Mouse (Mus musculus): ENCODE results near the gene Sele. TPM values are rescaled to one million over a fixed set of nuclear protein-coding genes. Genes with fewer than 3 reads are reported as not detected.

Sele gene
- polyA plus RNA-seq, 1 experiment from 2014 or later: 2.3 TPM

DNA sequence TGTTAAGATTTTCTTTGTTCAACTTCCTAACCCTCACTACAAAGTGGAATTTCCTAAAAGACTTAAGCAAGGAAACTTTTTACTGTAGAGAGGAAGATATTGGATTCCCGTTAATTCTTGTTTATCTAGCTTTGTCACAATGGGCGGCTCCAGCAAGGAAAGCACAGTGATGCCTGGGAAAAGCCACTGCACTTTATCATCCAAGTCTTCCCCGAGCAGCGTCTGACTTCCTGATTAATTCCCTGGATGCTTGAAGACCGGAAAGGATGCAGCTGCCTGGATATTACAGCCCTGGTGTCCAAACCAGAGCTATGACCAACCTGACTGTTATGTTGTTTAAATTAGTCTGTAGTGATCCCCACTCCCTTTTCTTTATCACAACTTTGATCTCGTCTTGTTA, 48.7 kb downstream of the Sele start:
- Histone ChIP-seq H3K9ac (no peak overlapping the region), H3K27me3 (no peaks in the 10 kb centered on the region), H3K27ac (no peak overlapping the region), H3K4me3 (no peak overlapping the region), H3K9me3 (replicated peaks) (no peaks in the 10 kb centered on the region), H3K4me2 (no peak overlapping the region), H3K36me3 (no peaks in the 10 kb centered on the region), H3K4me1 (replicated peaks) (no peaks in the 10 kb centered on the region)
- 31% methylated on average over 6 of the region's 6 CpGs for WGBS
- ATAC-seq (replicated peaks; ENCODE audit: insufficient number of reproducible peaks, insufficient read depth, low FRiP score, low read depth): no peak

DNA sequence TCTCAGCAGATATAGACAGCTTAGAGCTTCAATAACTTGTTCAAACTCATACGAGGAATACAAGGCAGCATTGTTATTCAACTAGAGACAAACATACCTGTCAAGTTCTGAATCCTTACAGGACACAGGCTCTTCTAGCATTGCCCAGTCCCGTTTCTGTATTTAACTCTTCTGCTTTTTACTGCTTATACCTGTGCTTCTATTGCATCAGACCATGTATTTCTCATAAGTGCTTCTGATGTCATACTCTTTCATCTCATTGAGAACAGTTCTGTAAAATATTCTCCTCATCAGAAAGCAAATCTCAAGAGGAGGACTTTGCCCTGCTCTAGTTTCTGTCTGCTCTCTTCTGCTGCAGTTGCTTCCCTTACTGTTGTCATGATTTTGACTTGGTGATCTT, 49.9 kb downstream of the Sele start:
- 70% methylated on average over 2 of the region's 2 CpGs for WGBS
- Histone ChIP-seq H3K4me1 (replicated peaks) (no peaks in the 10 kb centered on the region), H3K27ac (no peak overlapping the region), H3K9ac (no peak overlapping the region), H3K36me3 (no peaks in the 10 kb centered on the region), H3K9me3 (replicated peaks) (no peaks in the 10 kb centered on the region), H3K27me3 (no peaks in the 10 kb centered on the region), H3K4me3 (no peak overlapping the region), H3K4me2 (no peak overlapping the region)
- no peak for ATAC-seq (replicated peaks; ENCODE audit: insufficient number of reproducible peaks, insufficient read depth, low FRiP score, low read depth)

DNA sequence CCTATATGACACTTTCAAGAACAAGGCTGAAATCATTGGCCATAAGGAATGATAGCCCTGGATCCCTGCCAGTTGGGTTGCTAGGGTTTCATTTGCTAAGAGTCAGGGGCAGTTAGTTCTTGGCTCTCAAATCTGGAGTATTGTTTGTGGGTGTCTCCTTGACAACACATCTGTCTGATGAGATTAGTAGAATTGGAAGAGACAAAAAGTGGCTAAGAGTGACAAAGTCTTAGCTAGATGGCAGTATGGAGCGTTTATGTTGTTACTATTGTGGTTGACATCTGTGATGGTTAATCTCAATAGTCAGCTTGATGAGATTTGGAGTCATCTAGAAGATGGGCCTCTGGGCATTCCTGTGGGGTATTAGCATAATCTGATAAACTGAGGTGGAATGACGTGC, 50.3 kb downstream of the Sele start:
- H3K27ac ChIP-seq: no peak overlapping the region
- H3K9me3 ChIP-seq (replicated peaks): no peaks in the 10 kb centered on the region
- no peak overlapping the region for H3K9ac ChIP-seq
- no peak overlapping the region for H3K4me3 ChIP-seq
- no peaks in the 10 kb centered on the region for H3K4me1 ChIP-seq (replicated peaks)
- H3K36me3 ChIP-seq: no peaks in the 10 kb centered on the region
- no peak for ATAC-seq (replicated peaks; ENCODE audit: insufficient number of reproducible peaks, insufficient read depth, low FRiP score, low read depth)
- WGBS: 66% methylated on average over 2 of the region's 2 CpGs
- H3K27me3 ChIP-seq: no peaks in the 10 kb centered on the region
- no peak overlapping the region for H3K4me2 ChIP-seq

Other genes starting within 250 kb of the Sele start
- gene Scyl3, start 119.1 kb upstream of the Sele start, polyA plus RNA-seq (2015; fragmentation: Nextera tagmentation; extraction: Ambion mirVana): 9.6 and 11.5 TPM in 2 replicates
- 11.0 and 12.8 TPM in 2 replicates for gene BC055324, start 53.4 kb upstream of the Sele start, polyA plus RNA-seq (2015; fragmentation: Nextera tagmentation; extraction: Ambion mirVana)
- 6.1 and 6.2 TPM in 2 replicates for gene Mettl18, start 53.3 kb upstream of the Sele start, polyA plus RNA-seq (2015; fragmentation: Nextera tagmentation; extraction: Ambion mirVana)
- 2.0 and 17.9 TPM in 2 replicates for gene Sell, start 13.7 kb downstream of the Sele start, polyA plus RNA-seq (2015; fragmentation: Nextera tagmentation; extraction: Ambion mirVana)
- 0.35 and 0.42 TPM in 2 replicates for gene Selp, start 67.0 kb downstream of the Sele start, polyA plus RNA-seq (2015; fragmentation: Nextera tagmentation; extraction: Ambion mirVana)
- 0.31 and 0.34 TPM in 2 replicates for gene F5, start 103.6 kb downstream of the Sele start, polyA plus RNA-seq (2015; fragmentation: Nextera tagmentation; extraction: Ambion mirVana)
- 6.2 and 7.5 TPM in 2 replicates for gene Slc19a2, start 200.8 kb downstream of the Sele start, polyA plus RNA-seq (2015; fragmentation: Nextera tagmentation; extraction: Ambion mirVana)
- gene Ccdc181, start 227.4 kb downstream of the Sele start, polyA plus RNA-seq (2015; fragmentation: Nextera tagmentation; extraction: Ambion mirVana): 10.4 TPM in 2 replicates